Mouse (Mus musculus): ENCODE results near the gene Gm27021.

GRCm38 (mm10) chr8:120588908-120589771 is 78.7 kb downstream of the Gm27021 start, which contains the start of gene Gins2:
- TF ChIP-seq CTCF (IDR thresholded peaks at IDR 0.05; ENCODE audit: low read depth): peak; percentile 32; the same call in 1 of the 2 replicates
- TF ChIP-seq EP300 (IDR thresholded peaks at IDR 0.05; ENCODE audit: low read depth): peak; percentile 59; the same call in 1 of the 2 replicates
